Mouse (Mus musculus): ENCODE results near the gene Cisd1.

DNA sequence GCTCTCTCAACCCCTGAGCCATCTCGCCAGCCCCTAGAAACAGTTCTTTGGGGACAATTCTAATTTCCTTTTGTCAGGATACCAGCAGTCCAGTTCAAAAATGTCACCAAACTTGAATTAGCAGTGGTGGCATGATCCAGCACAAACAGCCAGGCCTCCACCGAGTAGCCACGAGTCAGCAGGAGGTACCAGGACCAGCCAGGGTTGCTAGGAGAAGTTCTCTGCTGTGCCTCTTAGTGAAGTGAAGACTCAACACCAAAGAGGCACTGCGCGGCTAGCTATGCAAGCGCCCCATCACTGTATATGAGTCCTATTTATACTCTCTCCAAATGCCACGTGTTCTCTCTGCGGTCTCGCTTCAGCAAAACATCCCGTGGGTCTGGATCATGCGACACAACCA, 28.7 kb downstream of the Cisd1 start:
- TF ChIP-seq CTCF (IDR thresholded peaks at IDR 0.05; ENCODE audit: extremely low read depth, insufficient read depth, insufficient read length, insufficient replicate concordance) (no peak), POLR2A (IDR thresholded peaks at IDR 0.05; ENCODE audit: low read depth, low read length) (no peak)
